Mouse (Mus musculus): Measurements from ENCODE around the gene Mnt. TPM values are rescaled to one million over a fixed set of nuclear protein-coding genes. Genes with fewer than 3 reads are reported as not detected.
A peak's percentile ranks its signal among the peaks of the same experiment; 100 is the strongest.

Gene Mnt
- polyA plus RNA-seq, 1 experiment from 2014 or later: 8.3 TPM

- H3K4me1 ChIP-seq (replicated peaks; ENCODE audit: control insufficient read depth, insufficient read depth, low read length): peaks cover 27% of the 10 kb centered on the region
- H3K27ac ChIP-seq: peak overlapping the region; percentile 95
- DNase-seq (ENCODE audit: low spot score) (peak; percentile 79), ATAC-seq (ENCODE audit: low FRiP score) (peak; percentile 60)
- peak overlapping the region; percentile 81 for H3K4me3 ChIP-seq (replicated peaks; ENCODE audit: low read length)
- H3K4me2 ChIP-seq (replicated peaks): peak overlapping the region; percentile 90
- WGBS: 0% methylated on average over 20 of the region's 20 CpGs
- H3K27me3 ChIP-seq (ENCODE audit: control insufficient read depth, insufficient read depth, low read length): no peaks in the 10 kb centered on the region
- peak overlapping the region; percentile 40; the same call in 1 of the 2 replicates for H3K9ac ChIP-seq
- no peaks in the 10 kb centered on the region for H3K9me3 ChIP-seq (ENCODE audit: control insufficient read depth, low read length)
- no peaks in the 10 kb centered on the region for H3K36me3 ChIP-seq (replicated peaks; ENCODE audit: control insufficient read depth, insufficient read depth)
Measured at GRCm38 (mm10) chr11:74829812-74830211, 908 bp upstream of the Mnt start.

- under 1% methylated on average over 33 of the region's 35 CpGs for WGBS
- no peaks in the 10 kb centered on the region for H3K9me3 ChIP-seq (ENCODE audit: control insufficient read depth, low read length)
- H3K4me3 ChIP-seq (replicated peaks; ENCODE audit: low read length): peak overlapping the region; percentile 81
- peak overlapping the region; percentile 92 for H3K9ac ChIP-seq
- ATAC-seq (ENCODE audit: low FRiP score): no peak
- H3K4me1 ChIP-seq (replicated peaks; ENCODE audit: control insufficient read depth, insufficient read depth, low read length): peaks cover 27% of the 10 kb centered on the region
- no peaks in the 10 kb centered on the region for H3K36me3 ChIP-seq (replicated peaks; ENCODE audit: control insufficient read depth, insufficient read depth)
- peak; percentile 58 for DNase-seq (ENCODE audit: low spot score)
- peak overlapping the region; percentile 90 for H3K4me2 ChIP-seq (replicated peaks)
- peak overlapping the region; percentile 95 for H3K27ac ChIP-seq
- no peaks in the 10 kb centered on the region for H3K27me3 ChIP-seq (ENCODE audit: control insufficient read depth, insufficient read depth, low read length)
Measured at GRCm38 (mm10) chr11:74831191-74831605, 478 bp downstream of the Mnt start.

GRCm38 (mm10) chr11:74831606-74832451, 1.1 kb downstream of the Mnt start:
- peak overlapping the region; percentile 95 for H3K27ac ChIP-seq
- peak; percentile 77 for ATAC-seq (ENCODE audit: low FRiP score)
- peak overlapping the region; percentile 92 for H3K9ac ChIP-seq
- peaks cover 4% of the 10 kb centered on the region for H3K36me3 ChIP-seq (replicated peaks; ENCODE audit: control insufficient read depth, insufficient read depth)
- peaks cover 27% of the 10 kb centered on the region for H3K4me1 ChIP-seq (replicated peaks; ENCODE audit: control insufficient read depth, insufficient read depth, low read length)
- peak; percentile 97 for DNase-seq (ENCODE audit: low spot score)
- peak overlapping the region; percentile 81 for H3K4me3 ChIP-seq (replicated peaks; ENCODE audit: low read length)
- WGBS: under 1% methylated on average over 60 of the region's 61 CpGs
- H3K9me3 ChIP-seq (ENCODE audit: control insufficient read depth, low read length): no peaks in the 10 kb centered on the region
- no peaks in the 10 kb centered on the region for H3K27me3 ChIP-seq (ENCODE audit: control insufficient read depth, insufficient read depth, low read length)
- peak overlapping the region; percentile 90 for H3K4me2 ChIP-seq (replicated peaks)

- Histone ChIP-seq H3K4me2 (replicated peaks) (peak overlapping the region; percentile 90), H3K27ac (peak overlapping the region; percentile 95), H3K4me1 (replicated peaks; ENCODE audit: control insufficient read depth, insufficient read depth, low read length) (peaks cover 27% of the 10 kb centered on the region), H3K36me3 (replicated peaks; ENCODE audit: control insufficient read depth, insufficient read depth) (peaks cover 6% of the 10 kb centered on the region), H3K9ac (peak overlapping the region; percentile 92), H3K27me3 (ENCODE audit: control insufficient read depth, insufficient read depth, low read length) (no peaks in the 10 kb centered on the region), H3K9me3 (ENCODE audit: control insufficient read depth, low read length) (no peaks in the 10 kb centered on the region), H3K4me3 (replicated peaks; ENCODE audit: low read length) (peak overlapping the region; percentile 81)
- under 1% methylated on average over 26 of the region's 26 CpGs for WGBS
- ATAC-seq (ENCODE audit: low FRiP score): no peak
- peak; percentile 70 for DNase-seq (ENCODE audit: low spot score)
Measured at GRCm38 (mm10) chr11:74832503-74833143, 1.9 kb downstream of the Mnt start.

GRCm38 (mm10) chr11:74833536-74834358, 3.0 kb downstream of the Mnt start:
- WGBS: 84% methylated on average over 8 of the region's 8 CpGs
- no peak for ATAC-seq (ENCODE audit: low FRiP score)
- peak overlapping the region; percentile 90 for H3K4me2 ChIP-seq (replicated peaks)
- H3K36me3 ChIP-seq (replicated peaks; ENCODE audit: control insufficient read depth, insufficient read depth): peaks cover 6% of the 10 kb centered on the region
- H3K9me3 ChIP-seq (ENCODE audit: control insufficient read depth, low read length): no peaks in the 10 kb centered on the region
- H3K27me3 ChIP-seq (ENCODE audit: control insufficient read depth, insufficient read depth, low read length): no peaks in the 10 kb centered on the region
- no peak overlapping the region for H3K27ac ChIP-seq
- no peak overlapping the region for H3K4me3 ChIP-seq (replicated peaks; ENCODE audit: low read length)
- H3K9ac ChIP-seq: peak overlapping the region; percentile 92; the same call in 1 of the 2 replicates
- H3K4me1 ChIP-seq (replicated peaks; ENCODE audit: control insufficient read depth, insufficient read depth, low read length): peaks cover 27% of the 10 kb centered on the region
- DNase-seq (ENCODE audit: low spot score): no peak

GRCm38 (mm10) chr11:74834359-74834638, 3.6 kb downstream of the Mnt start:
- WGBS: 73% methylated on average over 1 of the region's 1 CpGs
- no peak overlapping the region for H3K27ac ChIP-seq
- no peak overlapping the region for H3K4me2 ChIP-seq (replicated peaks)
- no peak overlapping the region for H3K4me3 ChIP-seq (replicated peaks; ENCODE audit: low read length)
- peaks cover 6% of the 10 kb centered on the region for H3K36me3 ChIP-seq (replicated peaks; ENCODE audit: control insufficient read depth, insufficient read depth)
- no peak overlapping the region for H3K9ac ChIP-seq
- no peak for DNase-seq (ENCODE audit: low spot score)
- no peaks in the 10 kb centered on the region for H3K27me3 ChIP-seq (ENCODE audit: control insufficient read depth, insufficient read depth, low read length)
- no peak for ATAC-seq (ENCODE audit: low FRiP score)
- peaks cover 27% of the 10 kb centered on the region for H3K4me1 ChIP-seq (replicated peaks; ENCODE audit: control insufficient read depth, insufficient read depth, low read length)
- H3K9me3 ChIP-seq (ENCODE audit: control insufficient read depth, low read length): no peaks in the 10 kb centered on the region

- Histone ChIP-seq H3K9ac (no peak overlapping the region), H3K36me3 (replicated peaks; ENCODE audit: control insufficient read depth, insufficient read depth) (peaks cover 6% of the 10 kb centered on the region), H3K27me3 (ENCODE audit: control insufficient read depth, insufficient read depth, low read length) (no peaks in the 10 kb centered on the region), H3K4me3 (replicated peaks; ENCODE audit: low read length) (no peak overlapping the region), H3K27ac (no peak overlapping the region), H3K9me3 (ENCODE audit: control insufficient read depth, low read length) (no peaks in the 10 kb centered on the region), H3K4me1 (replicated peaks; ENCODE audit: control insufficient read depth, insufficient read depth, low read length) (peaks cover 24% of the 10 kb centered on the region), H3K4me2 (replicated peaks) (no peak overlapping the region)
- DNase-seq (ENCODE audit: low spot score) (no peak), ATAC-seq (ENCODE audit: low FRiP score) (no peak)
- 62% methylated on average over 5 of the region's 5 CpGs for WGBS
Measured at GRCm38 (mm10) chr11:74834650-74835277, 4.0 kb downstream of the Mnt start.

GRCm38 (mm10) chr11:74835593-74836224, 5.0 kb downstream of the Mnt start:
- H3K27ac ChIP-seq: no peak overlapping the region
- H3K4me3 ChIP-seq (replicated peaks; ENCODE audit: low read length): no peak overlapping the region
- no peak overlapping the region for H3K4me2 ChIP-seq (replicated peaks)
- DNase-seq (ENCODE audit: low spot score) (no peak), ATAC-seq (ENCODE audit: low FRiP score) (no peak)
- no peak overlapping the region for H3K9ac ChIP-seq
- H3K36me3 ChIP-seq (replicated peaks; ENCODE audit: control insufficient read depth, insufficient read depth): peaks cover 6% of the 10 kb centered on the region
- 73% methylated on average over 6 of the region's 6 CpGs for WGBS
- no peaks in the 10 kb centered on the region for H3K9me3 ChIP-seq (ENCODE audit: control insufficient read depth, low read length)
- peaks cover 24% of the 10 kb centered on the region for H3K4me1 ChIP-seq (replicated peaks; ENCODE audit: control insufficient read depth, insufficient read depth, low read length)
- no peaks in the 10 kb centered on the region for H3K27me3 ChIP-seq (ENCODE audit: control insufficient read depth, insufficient read depth, low read length)
